7 mouse cellular contexts compared by ENCODE assay signal in the genomic region with DNA sequence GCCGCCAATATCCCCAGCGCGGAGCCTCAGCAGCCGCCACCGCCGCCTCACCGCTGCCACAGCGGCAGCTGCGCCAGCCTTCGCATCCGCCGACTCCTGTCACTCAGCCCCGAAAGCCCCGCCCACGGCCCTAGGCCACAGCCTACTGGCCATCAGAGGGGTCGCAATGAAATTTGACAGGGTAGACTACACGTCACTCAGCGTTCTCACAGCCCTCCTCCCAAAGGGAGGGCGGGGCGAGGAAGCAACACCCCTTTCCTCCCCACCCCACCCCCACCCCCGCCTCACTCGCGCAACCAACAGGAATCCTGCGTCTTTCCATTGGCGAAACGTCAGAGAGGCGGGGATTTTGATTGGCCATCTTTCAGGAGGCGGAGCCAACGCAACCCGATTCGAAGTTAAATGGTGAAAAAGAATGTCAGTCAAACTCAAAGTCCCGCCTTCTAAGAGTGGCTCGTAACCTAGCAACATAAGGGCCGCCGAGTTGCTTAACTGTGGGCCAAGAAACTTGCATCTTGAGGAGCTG. TPM values are rescaled to one million over a fixed set of nuclear protein-coding genes. Genes with fewer than 3 reads are reported as not detected.
DNase-seq lines count a peak whose midpoint lies in the region; ATAC-seq lines count a peak whose summit lies in the region.

A gene (minus strand): TSS at position 105 of the 526 bp plus-strand sequence.
A gene (plus strand): TSS at position 448 of the 526 bp plus-strand sequence.

- no peaks in the 10 kb centered on the region for H3K9me3 ChIP-seq in embryonic facial prominence, embryonic 10.5 days
- 0 out of 2 replicates have a peak, but pooled peaks cover 2% of the 10 kb centered on the region for H3K9me3 ChIP-seq in limb, embryonic 11.5 days (ENCODE audit: control insufficient read depth, low read length)
- H3K9me3 ChIP-seq in midbrain, embryonic 14.5 days (ENCODE audit: control insufficient read depth, low read length), result no peaks in the 10 kb centered on the region

- H3K27ac ChIP-seq in embryonic facial prominence, embryonic 10.5 days (replicated peaks), result peak within 1 kb of the TSS; percentile 87
- H3K27ac ChIP-seq in limb, embryonic 11.5 days (replicated peaks; ENCODE audit: low read depth, low read length), result no peak within 1 kb of the TSS
- H3K27ac ChIP-seq in midbrain, embryonic 14.5 days (replicated peaks; ENCODE audit: low read depth, low read length), result peak within 1 kb of the TSS; percentile 71

- 0 out of 2 replicates have a peak, but pooled peaks cover 4% of the 10 kb centered on the region for H3K27me3 ChIP-seq in embryonic facial prominence, embryonic 10.5 days (replicated peaks; ENCODE audit: low read depth, poor library complexity, severe bottlenecking)
- no peaks in the 10 kb centered on the region for H3K27me3 ChIP-seq in limb, embryonic 11.5 days (ENCODE audit: control insufficient read depth, insufficient read depth, low read length)
- no peaks in the 10 kb centered on the region for H3K27me3 ChIP-seq in midbrain, embryonic 14.5 days (ENCODE audit: control insufficient read depth, insufficient read depth, low read length)

- H3K9ac ChIP-seq in limb, embryonic 11.5 days (ENCODE audit: low read length), result peak within 1 kb of the TSS; percentile 77
- peak within 1 kb of the TSS; percentile 85 for H3K9ac ChIP-seq in midbrain, embryonic 14.5 days (replicated peaks; ENCODE audit: low read length)

- peak; percentile 99 for DNase-seq in adrenal gland, postnatal 10 days
- peak; percentile 99 for DNase-seq in embryonic facial prominence, embryonic 10.5 days (ENCODE audit: low spot score)
- peak; percentile 100 for DNase-seq in heart, adult 11 months
- DNase-seq in kidney, adult 18-20 months, result peak; percentile 99
- DNase-seq in limb, embryonic 11.5 days (ENCODE audit: low spot score), result peak; percentile 99
- peak; percentile 100 for DNase-seq in midbrain, embryonic 14.5 days
- peak; percentile 98 to 99 for DNase-seq in spleen, adult 18-20 months

- H3K4me2 ChIP-seq in limb, embryonic 11.5 days (ENCODE audit: low read depth, severe bottlenecking), result peak within 1 kb of the TSS; percentile 93
- peak within 1 kb of the TSS; percentile 99 for H3K4me2 ChIP-seq in midbrain, embryonic 14.5 days (ENCODE audit: low read length)

- under 1% methylated on average over 35 of the region's 35 CpGs for WGBS in embryonic facial prominence, embryonic 10.5 days
- WGBS in limb, embryonic 11.5 days, result under 1% methylated on average over 35 of the region's 35 CpGs
- under 1% methylated on average over 35 of the region's 35 CpGs for WGBS in midbrain, embryonic 14.5 days

- peak; percentile 97 for ATAC-seq in limb, embryonic 11.5 days (ENCODE audit: insufficient number of reproducible peaks, low FRiP score, low TSS enrichment, low read depth)
- ATAC-seq in midbrain, embryonic 14.5 days (ENCODE audit: low FRiP score, low TSS enrichment), result peak; percentile 98

- H3K36me3 ChIP-seq in embryonic facial prominence, embryonic 10.5 days (replicated peaks), result peaks cover 15% of the 10 kb centered on the region
- peaks cover 4% of the 10 kb centered on the region; the same call in 1 of the 2 replicates for H3K36me3 ChIP-seq in limb, embryonic 11.5 days (ENCODE audit: control insufficient read depth, insufficient read depth, low read length)
- 0 out of 2 replicates have a peak, but pooled peaks cover 3% of the 10 kb centered on the region for H3K36me3 ChIP-seq in midbrain, embryonic 14.5 days (ENCODE audit: control insufficient read depth, insufficient read depth, low read length)

- H3K4me1 ChIP-seq in embryonic facial prominence, embryonic 10.5 days, result peaks cover 41% of the 10 kb centered on the region
- peaks cover 15% of the 10 kb centered on the region for H3K4me1 ChIP-seq in limb, embryonic 11.5 days (ENCODE audit: control insufficient read depth, insufficient read depth, low read length)
- peaks cover 18% of the 10 kb centered on the region for H3K4me1 ChIP-seq in midbrain, embryonic 14.5 days (ENCODE audit: control insufficient read depth, insufficient read depth, low read length)

- peak within 1 kb of the TSS; percentile 85 for H3K4me3 ChIP-seq in embryonic facial prominence, embryonic 10.5 days
- peak within 1 kb of the TSS; percentile 79 for H3K4me3 ChIP-seq in limb, embryonic 11.5 days (ENCODE audit: low read depth, low read length)
- H3K4me3 ChIP-seq in midbrain, embryonic 14.5 days (replicated peaks; ENCODE audit: low read depth, low read length), result peak within 1 kb of the TSS; percentile 74

RNA-seq across cellular contexts. Expression of the first gene that starts in this region (rescaled TPM):
- total RNA-seq in adrenal gland, postnatal 10 days (2021), result 10 to 100 TPM; 53.1 to 60.4 TPM
- polyA plus RNA-seq in embryonic facial prominence, embryonic 10.5 days (2016; fragmentation: Nextera tagmentation; extraction: Ambion mirVana), result 11.9 and 12.3 TPM in 2 replicates
- polyA plus RNA-seq in limb, embryonic 11.5 days (2014; fragmentation: Nextera tagmentation; extraction: Ambion mirVana), result 13.9 and 15.2 TPM in 2 replicates
- 10.4 and 12.2 TPM in 2 replicates for polyA plus RNA-seq in midbrain, embryonic 14.5 days (2014; fragmentation: Nextera tagmentation; extraction: Ambion mirVana)

RNA-seq across cellular contexts. Expression of the second gene that starts in this region (rescaled TPM):
- total RNA-seq in adrenal gland, postnatal 10 days (2021), result under 1 TPM; 0.42 to 0.51 TPM
- polyA plus RNA-seq in embryonic facial prominence, embryonic 10.5 days (2016; fragmentation: Nextera tagmentation; extraction: Ambion mirVana), result 0.65 and 0.81 TPM in 2 replicates
- 0.27 and 0.40 TPM in 2 replicates for polyA plus RNA-seq in limb, embryonic 11.5 days (2014; fragmentation: Nextera tagmentation; extraction: Ambion mirVana)
- 1.4 and 1.7 TPM in 2 replicates for polyA plus RNA-seq in midbrain, embryonic 14.5 days (2014; fragmentation: Nextera tagmentation; extraction: Ambion mirVana)
